Mouse (Mus musculus) adipocyte (in vitro differentiated cells): ENCODE results near the gene Plxna1.

ENCODE experiments used
- DNase-seq: peaks from one replicate; pipeline ENCODE4 v3.0.0-alpha.2; 2016; ENCODE audit warnings: low spot score

Gene Plxna1

DNA sequence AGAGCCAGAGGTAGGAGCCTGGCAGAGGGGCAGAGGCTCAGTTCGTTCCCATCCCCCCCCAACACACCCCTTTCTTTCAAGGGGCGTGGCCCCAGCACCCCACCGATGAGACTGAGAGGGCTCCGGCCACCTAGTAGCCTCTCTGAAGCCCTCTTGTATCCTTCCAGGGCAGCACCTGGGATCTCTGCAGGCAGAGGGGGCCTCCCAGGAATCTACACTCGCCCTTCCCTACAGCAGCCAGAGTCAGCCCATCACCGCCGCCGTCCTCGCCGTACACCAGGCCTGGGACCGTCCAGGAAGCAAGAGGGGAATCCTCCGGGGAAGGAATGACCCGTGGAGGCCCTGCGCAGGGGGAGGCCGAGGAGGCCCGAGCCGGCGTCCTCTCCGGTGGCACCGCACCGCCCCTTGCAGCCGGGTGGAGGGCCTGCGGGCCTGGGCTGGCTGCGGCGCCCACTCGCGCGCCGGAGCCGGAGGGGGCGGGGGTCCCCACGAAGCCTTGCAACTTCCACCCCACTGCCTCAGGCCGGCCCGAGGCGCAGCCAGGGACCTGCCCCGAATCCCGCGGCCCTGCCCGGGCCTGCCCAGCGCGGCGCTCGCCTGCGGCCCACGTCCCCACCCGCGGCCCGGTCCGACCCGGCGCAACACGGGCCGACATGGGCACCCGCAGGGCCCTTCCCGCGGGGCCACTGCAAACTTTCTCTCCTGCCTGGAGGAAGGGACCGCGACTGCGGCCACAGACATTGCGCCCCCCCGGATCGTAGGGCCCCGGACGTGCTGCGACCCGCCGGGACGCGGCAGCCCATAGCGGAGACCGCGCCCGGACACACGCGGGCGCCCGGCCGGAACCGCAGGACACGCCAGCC is 771 bp downstream of the Plxna1 start:
- DNase-seq = peak; percentile 54

DNA sequence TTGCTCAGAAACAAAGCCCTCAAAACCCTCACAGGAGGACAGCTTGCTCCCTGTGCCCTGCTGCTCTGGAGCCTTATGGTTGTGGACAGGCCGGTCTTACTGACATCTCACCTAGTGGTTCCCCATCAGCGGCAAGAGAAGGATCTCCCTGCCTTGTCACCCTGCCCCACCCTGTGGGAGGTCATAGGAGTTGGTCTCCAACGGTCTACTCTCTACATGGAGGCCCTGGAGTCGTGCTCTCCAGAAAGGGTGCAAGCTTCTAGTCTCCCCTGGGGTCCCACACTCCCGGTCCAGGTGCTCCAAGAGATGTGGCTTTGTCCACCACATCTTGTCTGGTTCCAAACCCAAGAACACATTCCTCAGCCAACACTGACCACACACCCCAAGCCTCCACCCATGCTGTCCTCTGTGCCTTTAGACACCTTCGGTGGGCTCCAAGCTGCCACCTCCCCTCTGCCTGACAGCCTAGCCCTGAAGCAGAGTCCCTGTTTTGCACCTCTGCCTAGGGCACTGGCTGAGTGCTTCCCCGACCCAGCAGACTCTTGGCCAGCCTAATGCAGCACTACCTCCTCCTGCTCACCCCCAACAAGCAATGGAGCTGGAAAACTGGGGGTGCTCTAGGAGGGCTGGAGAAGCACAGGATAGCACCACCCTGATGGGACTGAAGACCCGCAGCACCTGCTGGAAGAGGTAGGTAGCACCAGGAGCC is 1.6 kb downstream of the Plxna1 start:
- peak; percentile 47 for DNase-seq

GRCm38 (mm10) chr6:89359771-89360708 is 2.4 kb downstream of the Plxna1 start:
- no peak for DNase-seq

DNA sequence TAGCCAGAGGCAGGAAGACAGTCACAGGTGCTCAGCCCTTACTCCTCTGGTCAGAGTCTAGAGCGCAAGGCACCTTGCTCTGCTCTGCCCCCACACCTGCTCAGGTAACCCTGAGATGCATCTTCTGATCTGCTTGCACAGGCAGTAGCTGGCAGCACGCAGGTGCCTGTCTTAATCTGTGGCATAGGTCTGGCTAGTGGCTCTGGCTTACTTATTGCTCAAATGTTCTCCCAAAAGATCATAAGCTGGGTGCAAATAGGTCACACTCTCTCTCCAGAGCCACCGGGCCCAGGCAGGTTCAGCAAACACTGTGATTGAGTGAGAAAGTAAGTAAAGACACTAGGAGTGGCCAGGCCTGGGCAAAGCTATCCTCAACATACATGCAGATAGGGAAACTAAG is 3.2 kb downstream of the Plxna1 start:
- DNase-seq = no peak

DNA sequence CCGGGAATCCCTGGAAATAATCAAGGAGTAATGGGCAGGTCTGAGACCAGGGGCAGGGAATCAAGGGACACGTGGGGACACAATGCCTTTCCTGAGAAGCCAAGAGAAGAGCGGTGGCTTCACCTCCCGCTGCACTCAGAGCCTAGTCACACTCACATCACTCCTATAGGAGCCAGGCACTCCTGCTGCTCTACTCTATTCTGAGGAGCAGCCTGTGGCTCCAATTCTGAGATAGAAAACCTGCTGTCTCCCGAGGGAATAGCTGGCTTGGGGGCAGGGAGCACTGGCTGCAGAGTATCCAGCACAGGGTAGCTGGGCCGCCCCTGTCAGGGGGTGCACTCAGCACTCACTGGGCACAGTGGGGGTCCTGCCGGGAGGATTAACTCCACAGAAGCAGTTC is 6.8 kb downstream of the Plxna1 start:
- no peak for DNase-seq

GRCm38 (mm10) chr6:89354726-89355125 is 7.7 kb downstream of the Plxna1 start:
- no peak for DNase-seq

- no peak for DNase-seq
Measured at GRCm38 (mm10) chr6:89354076-89354475, 8.3 kb downstream of the Plxna1 start.

- no peak for DNase-seq
Measured at GRCm38 (mm10) chr6:89353101-89353500, 9.3 kb downstream of the Plxna1 start.

DNA sequence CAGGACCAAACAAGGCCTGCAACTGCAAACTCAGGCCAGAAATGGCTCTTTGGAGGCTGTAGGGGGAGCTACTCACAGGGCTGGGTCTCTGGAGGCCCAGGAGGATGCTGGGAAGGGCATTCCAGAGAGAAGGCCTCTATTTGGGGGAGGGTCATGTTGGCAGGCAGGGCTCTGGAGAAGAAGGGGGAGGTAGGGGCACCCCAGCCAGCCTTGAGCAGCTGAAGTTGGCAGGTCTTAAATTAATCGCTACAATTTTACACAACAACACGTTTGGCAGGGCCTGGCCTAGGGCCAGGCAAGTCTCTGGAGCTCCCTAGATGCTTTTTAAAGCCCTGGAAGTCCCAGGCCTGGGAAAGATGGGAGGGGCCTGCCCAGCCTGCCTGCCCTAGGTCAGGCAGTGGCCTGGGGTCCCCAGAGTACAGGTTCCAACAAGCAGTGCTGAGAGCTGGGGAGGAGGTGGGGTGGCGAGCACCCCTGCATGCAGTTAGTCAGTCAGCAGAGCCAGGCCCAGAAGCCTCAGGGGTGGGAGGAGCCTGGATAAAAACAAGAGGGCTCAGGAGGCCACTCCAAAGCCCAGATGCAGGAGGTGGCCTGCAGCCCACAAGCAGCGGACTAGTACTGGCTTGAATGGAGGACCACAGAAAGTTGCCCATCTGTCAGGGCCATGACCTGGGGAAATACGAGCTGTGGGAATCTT is 10.8 kb downstream of the Plxna1 start:
- peak; percentile 96 for DNase-seq

GRCm38 (mm10) chr6:89350520-89350919 is 11.9 kb downstream of the Plxna1 start:
- DNase-seq = no peak

GRCm38 (mm10) chr6:89350037-89350515 is 12.3 kb downstream of the Plxna1 start:
- DNase-seq = peak; percentile 38

- no peak for DNase-seq
Measured at GRCm38 (mm10) chr6:89348363-89348762, 14.1 kb downstream of the Plxna1 start.

GRCm38 (mm10) chr6:89347792-89348191 is 14.6 kb downstream of the Plxna1 start:
- DNase-seq = peak; percentile 62

DNA sequence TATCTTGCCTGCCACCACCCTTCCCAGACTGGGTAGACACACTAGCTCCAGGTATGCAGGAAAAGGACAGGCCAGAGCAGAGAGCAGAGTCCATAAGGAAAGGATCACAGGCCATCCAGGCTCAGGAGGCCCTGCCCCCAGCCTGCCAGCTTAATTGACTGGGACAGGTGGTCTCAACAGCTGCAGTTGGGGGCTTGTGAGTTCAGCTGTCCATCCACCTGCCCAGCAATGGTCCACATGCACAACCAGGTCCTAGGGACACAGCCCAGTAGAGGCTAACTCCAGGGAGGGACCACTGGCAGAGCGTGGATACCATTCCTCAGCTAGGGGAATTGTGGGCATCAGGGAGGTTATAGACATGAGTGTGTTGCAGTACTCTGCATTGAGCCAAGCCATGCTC is 16.6 kb downstream of the Plxna1 start:
- DNase-seq = no peak

DNA sequence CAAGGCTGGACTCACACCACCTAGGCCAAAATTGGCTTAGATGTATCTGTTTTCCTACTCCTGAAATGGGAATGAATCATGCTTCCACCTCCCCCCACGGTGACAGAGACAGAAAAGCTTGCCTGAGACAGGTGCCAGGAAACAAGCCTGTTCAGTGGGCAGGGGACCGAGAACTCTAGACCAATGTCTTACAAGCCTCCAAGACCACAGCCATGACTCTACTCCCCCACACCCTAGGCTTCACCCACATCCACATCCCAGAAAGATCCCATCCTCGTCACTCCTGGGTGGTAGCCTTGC is 17.0 kb downstream of the Plxna1 start:
- DNase-seq = no peak

GRCm38 (mm10) chr6:89344613-89345485 is 17.6 kb downstream of the Plxna1 start:
- peak; percentile 90 for DNase-seq

GRCm38 (mm10) chr6:89341981-89342380 is 20.4 kb downstream of the Plxna1 start:
- DNase-seq = no peak

DNA sequence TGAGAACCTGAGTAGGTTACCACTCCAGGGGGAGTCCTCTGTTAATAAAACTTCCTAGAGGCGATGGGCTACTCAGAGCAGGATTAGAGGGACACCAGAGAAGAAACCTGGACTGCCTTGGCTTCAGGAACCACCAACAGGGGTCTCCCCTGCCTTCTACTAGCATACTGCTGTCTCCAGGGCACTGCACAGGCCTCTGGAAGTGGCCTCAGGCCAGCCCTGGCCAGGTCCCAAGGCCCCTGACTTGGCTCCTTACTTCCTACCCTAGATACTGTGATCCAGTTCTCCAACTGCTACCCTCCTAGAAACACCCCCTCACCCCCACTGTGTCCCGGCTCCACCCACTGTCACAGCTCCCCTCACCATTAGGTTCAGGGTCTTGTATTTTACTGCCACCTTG is 23.0 kb downstream of the Plxna1 start:
- peak; percentile 67 for DNase-seq

GRCm38 (mm10) chr6:89338733-89339132 is 23.7 kb downstream of the Plxna1 start:
- no peak for DNase-seq

- peak; percentile 91 for DNase-seq
Measured at GRCm38 (mm10) chr6:89337574-89337973, 24.8 kb downstream of the Plxna1 start.
